Mouse (Mus musculus): ENCODE data around the gene Phc2. TPM values are rescaled to one million over a fixed set of nuclear protein-coding genes. Genes with fewer than 3 reads are reported as not detected.

Phc2 gene
- polyA plus RNA-seq, 1 experiment = 115 TPM

DNA sequence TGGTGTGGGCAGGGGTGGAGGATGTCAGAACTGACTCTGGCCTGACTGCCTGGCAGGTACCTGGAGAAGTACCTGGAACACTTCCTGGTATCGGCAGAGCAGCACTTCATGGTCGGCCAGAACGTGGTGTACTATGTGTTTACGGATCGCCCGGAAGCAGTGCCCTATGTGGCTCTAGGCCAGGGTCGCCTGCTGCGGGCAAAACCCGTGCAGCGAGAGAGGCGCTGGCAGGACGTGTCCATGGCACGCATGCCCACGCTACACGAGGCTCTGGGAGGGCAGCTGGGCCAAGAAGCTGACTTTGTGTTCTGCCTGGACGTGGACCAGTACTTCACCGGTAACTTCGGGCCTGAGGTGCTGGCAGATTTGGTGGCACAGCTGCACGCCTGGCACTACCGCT lies 112.4 kb downstream of the Phc2 start:
- no peak for TF ChIP-seq GATA1 (IDR thresholded peaks at IDR 0.05; ENCODE audit: low read length)

GRCm38 (mm10) chr4:128768120-128768519 lies 113.6 kb downstream of the Phc2 start:
- no peak for TF ChIP-seq GATA1 (IDR thresholded peaks at IDR 0.05; ENCODE audit: low read length)

- TF ChIP-seq GATA1 (IDR thresholded peaks at IDR 0.05; ENCODE audit: low read length) = no peak
Measured at GRCm38 (mm10) chr4:128769569-128770355, 115.3 kb downstream of the Phc2 start.

GRCm38 (mm10) chr4:128770698-128771097 lies 116.2 kb downstream of the Phc2 start:
- no peak for TF ChIP-seq GATA1 (IDR thresholded peaks at IDR 0.05; ENCODE audit: low read length)

DNA sequence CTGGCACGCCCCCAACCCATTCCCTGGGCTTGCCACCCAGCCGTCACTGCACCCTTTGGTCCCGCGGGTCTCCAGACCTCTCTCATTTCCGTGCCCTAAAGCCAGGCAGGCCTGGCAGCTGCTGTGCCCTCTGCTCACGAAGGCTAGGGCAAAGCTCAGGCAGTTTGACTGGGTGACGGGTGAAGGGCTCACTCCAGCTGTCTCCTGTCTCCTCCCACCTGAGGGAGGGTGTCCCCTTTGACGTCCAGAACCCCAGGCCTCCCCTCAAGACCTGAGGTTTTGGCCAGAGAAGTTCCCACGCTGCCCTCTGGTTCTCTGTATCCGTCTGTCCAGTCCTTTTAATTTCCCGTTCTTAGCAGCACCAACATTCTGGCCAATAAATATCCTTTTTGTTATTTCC lies 119.3 kb downstream of the Phc2 start:
- TF ChIP-seq GATA1 (IDR thresholded peaks at IDR 0.05; ENCODE audit: low read length) = no peak

DNA sequence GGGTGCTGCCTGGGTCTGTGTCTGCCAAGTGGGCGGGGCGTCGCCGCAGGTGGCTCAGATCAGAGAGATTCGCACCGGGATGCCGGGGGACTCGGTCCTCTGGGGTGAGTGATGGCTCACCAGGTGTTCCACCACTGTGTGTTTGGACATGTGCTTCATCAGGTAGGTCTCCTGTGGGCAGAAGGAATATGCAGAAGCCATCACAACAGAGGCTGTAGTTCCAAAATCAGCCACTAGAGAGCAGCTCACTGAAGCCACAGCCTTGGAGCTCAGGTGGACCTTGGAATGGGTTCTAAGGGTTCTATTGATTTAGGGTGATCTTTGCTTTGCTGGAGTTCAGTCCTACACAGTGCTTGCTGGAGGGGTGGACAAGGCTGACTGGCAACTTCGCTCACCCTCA lies 120.0 kb downstream of the Phc2 start:
- no peak for TF ChIP-seq GATA1 (IDR thresholded peaks at IDR 0.05; ENCODE audit: low read length)

DNA sequence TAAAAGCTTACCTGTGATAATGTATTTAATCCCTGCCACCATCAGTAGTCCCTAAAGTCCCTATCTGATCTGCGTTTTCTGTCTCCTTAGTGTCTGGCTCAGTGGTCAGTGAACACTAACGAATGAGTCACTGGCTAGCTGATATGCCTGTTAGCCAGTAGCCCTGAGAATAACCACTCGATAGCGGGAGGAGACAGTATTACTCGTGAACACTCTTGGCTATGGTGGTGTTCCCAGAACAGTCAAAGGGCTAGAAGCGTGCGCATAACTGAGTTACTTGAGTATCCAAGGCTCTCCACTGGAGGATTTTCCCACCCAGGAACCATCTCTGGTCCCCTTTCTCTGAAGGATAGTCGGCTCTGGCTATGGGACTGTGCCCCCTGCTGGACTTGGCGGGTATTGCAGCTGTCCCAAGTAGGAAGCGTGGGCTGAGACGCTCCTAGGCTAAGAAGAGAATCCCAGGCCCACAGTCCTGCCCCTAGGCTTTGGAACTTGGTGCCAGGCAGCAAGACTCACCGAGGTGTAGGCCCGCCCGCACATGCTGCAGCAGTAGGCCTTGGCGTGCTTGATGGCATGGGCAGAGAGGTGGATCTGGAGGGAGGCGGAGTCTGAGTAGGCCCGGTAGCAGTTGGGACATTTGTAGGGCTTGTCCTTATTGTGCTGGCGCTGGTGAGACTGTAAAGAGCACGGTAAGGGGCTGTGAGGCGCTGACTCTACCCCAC lies 122.2 kb downstream of the Phc2 start:
- TF ChIP-seq GATA1 (IDR thresholded peaks at IDR 0.05; ENCODE audit: low read length) = no peak

DNA sequence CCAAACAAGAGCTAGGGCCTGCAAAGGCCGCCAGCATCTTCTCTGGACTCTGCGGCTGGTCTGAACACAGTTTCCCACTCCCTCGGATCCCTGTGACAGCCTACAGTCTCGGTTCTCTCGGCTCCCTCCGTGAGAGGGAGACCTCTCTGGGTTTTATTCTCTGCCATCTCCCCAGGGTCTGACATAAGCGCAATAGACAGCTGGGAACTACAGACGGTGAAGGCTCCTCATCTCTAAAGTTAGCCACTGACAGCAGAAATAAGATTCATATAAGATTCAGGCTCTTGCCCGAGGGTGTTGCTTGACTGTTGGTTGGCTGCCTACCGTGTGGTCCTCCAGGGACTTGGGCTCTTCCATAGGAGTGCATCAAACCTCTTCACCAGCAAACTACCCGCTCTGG lies 123.1 kb downstream of the Phc2 start:
- TF ChIP-seq GATA1 (IDR thresholded peaks at IDR 0.05; ENCODE audit: low read length) = no peak

GRCm38 (mm10) chr4:128782037-128782436 lies 127.5 kb downstream of the Phc2 start:
- TF ChIP-seq GATA1 (IDR thresholded peaks at IDR 0.05; ENCODE audit: low read length) = no peak

DNA sequence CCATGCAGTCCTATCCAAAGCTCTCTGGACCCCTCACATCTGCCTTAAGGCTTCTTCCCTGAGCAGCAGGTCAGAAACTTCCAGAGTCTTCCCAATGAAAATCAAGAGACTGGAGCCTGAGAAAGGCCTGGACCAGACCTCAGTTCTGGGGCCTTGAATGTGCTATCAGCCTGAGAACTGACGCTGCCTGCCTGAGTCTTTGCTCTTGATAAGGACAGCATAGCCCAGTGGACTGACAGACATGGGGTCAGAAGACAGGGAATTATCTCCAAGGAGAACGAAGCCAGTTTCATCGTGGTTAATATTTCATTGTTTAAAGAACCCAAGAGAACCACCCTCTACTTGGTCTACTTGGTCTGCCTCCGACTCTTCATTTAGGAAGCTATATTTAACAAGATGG lies 128.1 kb downstream of the Phc2 start:
- TF ChIP-seq GATA1 (IDR thresholded peaks at IDR 0.05; ENCODE audit: low read length) = no peak

DNA sequence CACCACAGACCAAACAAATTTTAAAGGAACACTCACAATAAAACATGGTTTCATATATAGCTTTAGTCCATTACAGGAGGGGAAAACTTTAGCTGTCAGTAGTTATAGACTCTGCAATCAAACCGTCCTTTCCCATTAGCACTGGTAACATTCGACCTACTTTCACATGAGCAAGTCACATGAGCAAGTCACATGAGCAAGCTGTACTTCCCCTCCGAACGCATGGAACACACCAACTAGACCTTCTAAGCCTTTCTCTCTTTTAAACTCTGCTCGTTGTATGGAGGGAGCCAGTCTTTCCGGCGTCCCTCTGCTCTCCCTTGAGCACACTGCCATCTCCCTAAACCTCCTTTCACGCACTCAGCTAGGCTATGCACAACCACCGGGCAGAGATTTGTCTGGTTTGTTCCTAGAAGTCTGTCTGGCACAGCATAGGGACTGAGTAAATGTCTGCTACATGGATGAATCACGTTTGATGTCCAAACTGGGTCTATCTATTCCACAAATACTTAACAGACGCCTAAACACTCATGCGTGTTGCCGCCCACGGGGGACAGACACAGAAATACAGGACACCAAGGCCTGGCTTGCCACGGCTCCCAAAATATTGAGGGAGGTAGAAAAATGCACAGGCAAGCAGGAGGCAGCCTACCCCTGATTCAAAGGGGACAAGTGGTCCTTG lies 130.6 kb downstream of the Phc2 start:
- TF ChIP-seq GATA1 (IDR thresholded peaks at IDR 0.05; ENCODE audit: low read length) = no peak

- no peak for TF ChIP-seq GATA1 (IDR thresholded peaks at IDR 0.05; ENCODE audit: low read length)
Measured at GRCm38 (mm10) chr4:128785921-128786654, 131.6 kb downstream of the Phc2 start.

DNA sequence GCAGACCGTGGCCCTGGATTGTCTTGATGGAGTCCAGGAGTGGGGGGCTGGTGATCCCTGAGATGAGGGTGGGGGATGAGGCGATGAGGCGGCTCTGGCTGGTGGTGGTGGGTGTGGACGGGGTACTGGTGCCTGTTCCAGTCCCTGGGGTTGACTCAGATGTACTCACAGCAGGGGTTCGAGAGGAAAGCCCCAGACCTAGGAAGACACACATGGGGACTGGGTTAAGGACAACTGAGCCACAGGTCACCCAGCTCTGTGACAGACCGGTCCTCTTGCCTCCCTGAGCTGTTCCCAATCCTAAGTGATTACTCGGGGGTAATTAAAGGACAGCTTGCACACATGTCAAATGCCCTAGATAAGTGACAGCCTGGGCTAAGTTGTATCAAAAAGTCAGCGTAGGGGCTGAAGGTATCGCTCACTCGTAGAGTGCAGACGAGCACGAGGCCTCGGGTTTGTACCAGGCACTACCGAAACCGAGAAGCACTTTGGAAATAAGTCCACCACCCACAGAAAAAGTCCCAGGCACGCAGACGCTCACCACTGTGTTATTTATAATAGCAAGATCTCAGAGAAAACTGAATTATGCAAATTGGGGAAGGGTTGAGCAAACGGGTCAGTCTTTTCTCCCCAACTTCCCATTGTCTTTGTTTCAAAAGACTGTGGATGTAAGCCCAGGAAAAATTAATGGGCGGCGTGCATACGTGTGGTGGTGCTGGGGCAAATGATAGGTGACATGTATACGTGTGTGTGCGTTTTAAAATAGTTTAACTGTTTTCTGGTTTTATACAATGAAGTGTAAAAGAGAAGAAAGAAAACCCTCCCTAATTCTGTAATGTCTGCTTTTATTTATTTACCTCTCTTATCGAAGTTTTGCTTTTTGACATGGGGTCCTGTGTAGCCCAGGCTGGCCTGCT lies 132.8 kb downstream of the Phc2 start:
- no peak for TF ChIP-seq GATA1 (IDR thresholded peaks at IDR 0.05; ENCODE audit: low read length)

DNA sequence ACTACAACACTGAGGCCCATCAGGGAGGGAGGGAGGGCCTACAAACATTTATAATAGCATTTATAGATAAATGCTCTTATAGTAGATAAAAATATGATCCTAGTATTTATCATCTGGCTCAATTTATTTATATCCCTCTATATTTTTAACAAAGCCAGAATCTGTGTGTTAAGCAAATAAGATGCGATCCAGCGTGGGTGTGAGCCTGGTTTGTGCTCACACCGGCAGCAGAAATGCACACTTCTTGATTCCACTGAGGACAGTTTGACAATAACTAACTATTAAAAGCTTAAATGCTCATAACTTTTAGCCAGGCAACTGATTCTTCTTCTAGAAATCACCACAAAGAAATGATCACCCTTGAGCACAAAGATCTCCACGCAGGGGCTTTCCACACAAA lies 133.6 kb downstream of the Phc2 start:
- TF ChIP-seq GATA1 (IDR thresholded peaks at IDR 0.05; ENCODE audit: low read length) = no peak

- no peak for TF ChIP-seq GATA1 (IDR thresholded peaks at IDR 0.05; ENCODE audit: low read length)
Measured at GRCm38 (mm10) chr4:128789646-128790045, 135.1 kb downstream of the Phc2 start.
